Mouse (Mus musculus): Measurements from ENCODE around the gene Ttll11.

Ttll11 gene

DNA sequence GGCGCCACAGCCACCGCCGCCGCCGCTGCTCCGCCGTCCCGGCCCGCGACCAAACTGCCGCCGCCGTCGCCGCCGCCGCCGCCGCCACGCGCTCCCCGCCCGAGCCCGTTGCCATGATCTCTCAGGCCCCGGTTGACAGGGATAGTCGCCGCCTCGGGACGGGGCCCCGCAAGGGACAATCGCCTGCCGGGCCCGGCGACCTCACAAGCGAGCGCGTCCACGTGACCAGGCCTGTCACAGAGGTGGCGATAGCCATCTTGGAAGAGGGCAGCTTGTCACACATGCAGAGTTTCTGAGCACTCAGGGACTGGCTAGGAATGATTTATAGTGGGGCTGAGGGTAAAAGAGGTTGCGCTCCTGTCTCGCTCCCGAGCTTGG is at the start of gene Ttll11:
Gene Ttll11 (minus strand): TSS at position 270 of the 378 bp plus-strand sequence.
- peak; percentile 93 for DNase-seq (ENCODE audit: low spot score in 2 of 2)

GRCm38 (mm10) chr2:36023291-36023690 is 43.6 kb upstream of the Ttll11 start:
- no peak for DNase-seq (ENCODE audit: low spot score in 2 of 2)

GRCm38 (mm10) chr2:36021385-36022159 is 41.9 kb upstream of the Ttll11 start:
- peak; percentile 82 to 89 for DNase-seq (ENCODE audit: low spot score in 2 of 2)

GRCm38 (mm10) chr2:36013010-36013409 is 33.3 kb upstream of the Ttll11 start:
- DNase-seq (ENCODE audit: low spot score in 2 of 2): no peak

DNA sequence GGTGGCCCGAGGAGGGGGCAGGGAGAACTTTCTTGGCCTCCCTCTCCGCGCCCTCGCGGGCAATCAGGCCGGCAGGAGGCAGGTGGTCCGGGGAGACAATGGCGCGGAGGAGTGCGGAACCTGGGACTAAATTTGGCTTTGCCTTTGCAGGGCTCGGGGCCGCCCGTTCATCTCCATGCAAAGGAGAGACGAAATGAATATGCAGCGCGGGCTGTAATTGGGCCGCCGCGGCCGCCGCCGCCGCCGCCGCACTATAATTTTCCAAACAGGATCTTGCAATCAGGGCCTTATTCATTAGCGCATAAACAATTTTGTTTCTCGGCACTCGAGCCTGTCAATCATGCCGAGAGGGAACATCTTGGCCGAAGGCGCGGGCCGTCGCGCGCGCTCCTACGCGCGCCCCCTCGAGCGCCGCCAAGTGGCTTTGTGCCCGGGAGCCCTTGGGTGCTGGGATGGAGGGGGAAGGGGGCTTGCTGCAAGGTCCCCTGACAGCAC is 31.7 kb upstream of the Ttll11 start:
- peak in 1 of 2 experiments; percentile 35 for DNase-seq (ENCODE audit: low spot score in 2 of 2)

- DNase-seq (ENCODE audit: low spot score in 2 of 2): no peak
Measured at GRCm38 (mm10) chr2:36010579-36010978, 30.9 kb upstream of the Ttll11 start.

- peak; percentile 47 to 75 for DNase-seq (ENCODE audit: low spot score in 2 of 2)
Measured at GRCm38 (mm10) chr2:36009386-36009785, 29.7 kb upstream of the Ttll11 start.

DNA sequence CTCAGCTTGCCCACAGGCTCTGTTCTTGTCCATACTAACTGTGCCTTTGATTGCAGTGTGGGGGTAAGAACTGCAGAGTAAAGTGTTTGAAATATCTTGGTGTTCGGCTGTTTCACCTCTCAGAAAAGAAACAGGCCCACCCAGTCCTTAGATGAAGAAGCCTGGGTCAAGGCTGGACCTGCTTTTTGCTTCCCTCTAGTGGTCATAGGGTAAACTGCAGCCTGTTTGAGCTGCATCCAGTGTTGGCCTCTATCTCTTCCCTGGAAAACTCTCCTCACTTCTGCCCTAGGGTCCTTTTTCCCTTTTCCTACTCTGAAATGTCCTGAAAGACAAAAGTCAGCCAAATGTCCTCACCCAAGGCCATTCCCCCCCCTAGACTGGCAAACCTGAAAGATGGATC is 28.4 kb upstream of the Ttll11 start:
- peak in 1 of 2 experiments; percentile 59 for DNase-seq (ENCODE audit: low spot score in 2 of 2)

- no peak for DNase-seq (ENCODE audit: low spot score in 2 of 2)
Measured at GRCm38 (mm10) chr2:36002188-36002587, 22.5 kb upstream of the Ttll11 start.

GRCm38 (mm10) chr2:36000390-36000789 is 20.7 kb upstream of the Ttll11 start:
- DNase-seq (ENCODE audit: low spot score in 2 of 2): no peak

- DNase-seq (ENCODE audit: low spot score in 2 of 2): no peak
Measured at GRCm38 (mm10) chr2:35999212-35999611, 19.5 kb upstream of the Ttll11 start.

DNA sequence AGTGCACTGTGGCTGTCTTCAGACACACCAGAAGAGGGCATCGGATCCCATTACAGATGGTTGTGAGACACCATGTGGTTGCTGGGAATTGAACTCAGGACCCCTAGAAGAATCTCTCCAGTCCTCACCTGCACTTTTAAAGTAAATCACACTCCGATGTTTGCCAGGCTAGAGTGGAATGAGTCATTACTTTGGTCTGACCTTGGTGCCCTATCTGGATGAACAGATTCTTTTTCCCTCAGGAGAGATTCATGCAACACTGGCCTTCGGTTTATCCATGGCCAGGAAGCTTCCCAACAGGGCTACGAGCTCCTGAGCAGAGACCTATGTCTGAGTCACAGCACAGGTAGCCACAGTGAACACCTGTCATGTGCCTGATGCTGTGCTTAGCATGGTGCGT is 18.7 kb upstream of the Ttll11 start:
- no peak for DNase-seq (ENCODE audit: low spot score in 2 of 2)

GRCm38 (mm10) chr2:35996753-35997152 is 17.0 kb upstream of the Ttll11 start:
- no peak for DNase-seq (ENCODE audit: low spot score in 2 of 2)

DNA sequence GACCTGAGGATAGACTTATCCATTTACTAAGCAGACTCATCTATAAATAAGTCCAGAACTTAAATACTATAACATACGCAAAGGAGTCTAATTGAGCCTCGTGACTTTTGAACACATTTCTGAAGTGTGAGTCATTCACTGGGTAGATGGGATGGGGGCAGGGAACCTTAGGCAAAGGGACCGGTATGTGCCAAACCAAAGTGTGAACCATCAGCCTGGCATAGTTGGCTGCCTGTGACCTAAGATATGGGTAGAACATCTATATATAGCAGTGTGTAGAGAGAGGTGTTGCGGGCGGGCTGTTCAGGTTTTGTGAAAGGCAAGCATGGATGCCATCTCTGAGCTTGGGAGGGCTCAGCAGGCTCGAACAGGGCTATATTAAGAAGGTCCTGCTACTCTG is 14.6 kb upstream of the Ttll11 start:
- DNase-seq (ENCODE audit: low spot score in 2 of 2): no peak

GRCm38 (mm10) chr2:35993481-35993880 is 13.8 kb upstream of the Ttll11 start:
- DNase-seq (ENCODE audit: low spot score in 2 of 2): no peak

DNA sequence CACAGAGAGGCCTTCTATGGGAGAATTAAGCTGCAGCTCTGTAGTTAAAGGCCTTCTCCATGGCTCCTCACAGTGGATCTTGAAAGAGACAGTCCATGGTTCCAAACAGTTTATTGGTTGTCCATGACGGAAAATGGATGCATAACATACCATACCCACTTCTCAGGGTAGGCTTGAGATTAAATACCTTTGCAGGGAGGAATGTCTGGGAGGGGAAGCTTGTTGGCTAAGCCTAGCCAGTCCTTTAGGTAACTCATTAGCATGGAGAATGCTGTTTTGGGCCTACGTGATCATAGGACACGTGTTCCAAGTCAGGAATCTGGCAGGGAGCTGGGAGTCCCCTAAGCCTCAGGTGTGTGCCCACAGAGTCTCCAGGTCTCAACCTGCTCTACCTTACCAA is 12.5 kb upstream of the Ttll11 start:
- DNase-seq (ENCODE audit: low spot score in 2 of 2): no peak

- DNase-seq (ENCODE audit: low spot score in 2 of 2): peak; percentile 39 to 63
Measured at GRCm38 (mm10) chr2:35983869-35984268, 4.2 kb upstream of the Ttll11 start.

- DNase-seq (ENCODE audit: low spot score in 2 of 2): no peak
Measured at GRCm38 (mm10) chr2:35981872-35982271, 2.2 kb upstream of the Ttll11 start.

GRCm38 (mm10) chr2:35978941-35979643 is 621 bp downstream of the Ttll11 start:
- peak in 1 of 2 experiments; percentile 60 for DNase-seq (ENCODE audit: low spot score in 2 of 2)

DNA sequence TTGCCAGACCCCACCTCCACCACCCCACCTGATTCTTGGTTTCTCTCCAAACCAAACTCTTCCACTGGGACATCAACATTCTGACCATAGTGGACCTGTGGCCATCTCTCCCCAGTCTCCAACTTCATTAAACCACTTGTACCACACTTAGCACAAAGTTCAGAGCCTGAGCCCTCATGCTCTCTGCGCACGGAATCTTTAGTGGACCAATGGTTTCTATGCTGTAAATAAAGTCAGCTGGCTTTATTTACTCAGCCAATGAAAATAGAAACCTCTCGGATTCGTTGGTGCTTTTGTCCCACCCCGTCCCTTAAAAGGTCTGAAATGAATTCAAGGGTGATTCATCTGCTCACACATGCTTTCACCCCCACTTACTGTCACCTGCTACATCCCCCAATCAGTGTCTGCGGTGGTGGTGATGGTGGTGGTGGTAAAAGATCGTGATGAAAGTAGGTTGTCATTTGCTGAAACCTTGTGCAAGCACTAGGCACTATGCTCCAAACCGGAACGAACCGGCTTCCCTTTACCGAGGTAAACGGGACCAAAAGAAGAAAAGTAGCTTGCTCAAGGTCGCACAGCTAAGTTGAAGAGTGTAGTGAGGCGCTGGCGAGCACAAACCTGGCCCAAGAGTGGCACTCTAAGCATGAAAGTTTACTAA is 1.3 kb downstream of the Ttll11 start:
- DNase-seq (ENCODE audit: low spot score in 2 of 2): no peak

GRCm38 (mm10) chr2:35977749-35978148 is 2.0 kb downstream of the Ttll11 start:
- DNase-seq (ENCODE audit: low spot score in 2 of 2): no peak

- DNase-seq (ENCODE audit: low spot score in 2 of 2): no peak
Measured at GRCm38 (mm10) chr2:35972259-35973001, 7.3 kb downstream of the Ttll11 start.

Measured in cerebellum, postnatal 4 days (tissue).